Mouse (Mus musculus) heart, postnatal 0 days (tissue): ENCODE data around the gene Egfr.

ENCODE experiments used
- CTCF ChIP-seq: IDR thresholded peaks from 2 replicates; pipeline ENCODE4 v1.5.1; 2016; ENCODE audit warnings: antibody characterized with exemption, control low read depth, low read depth
- EP300 ChIP-seq: IDR thresholded peaks from 2 replicates; pipeline ENCODE4 v1.6.1; 2016; ENCODE audit warnings: antibody characterized with exemption, low read depth

DNA sequence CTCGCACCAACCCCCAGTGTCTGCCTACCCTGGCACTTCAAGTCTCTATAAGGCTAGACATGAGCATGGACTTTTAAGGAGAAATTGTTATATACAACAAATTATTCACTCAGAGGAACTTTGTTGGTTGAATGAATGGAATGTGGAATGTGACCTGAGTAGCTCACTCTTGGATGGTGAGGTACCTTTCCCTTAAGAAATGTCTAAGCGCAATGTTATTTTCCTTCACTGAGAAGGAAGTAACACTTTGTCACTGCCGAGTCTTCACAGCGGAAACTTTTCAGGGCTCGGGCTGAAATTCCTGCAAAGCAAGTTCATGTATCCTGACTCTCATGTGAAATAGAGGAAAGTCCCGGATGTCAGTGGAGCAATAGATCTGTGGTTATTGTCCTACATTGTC is 7.9 kb downstream of the Egfr start:
- TF ChIP-seq CTCF = no peak
- no peak for TF ChIP-seq EP300
